Mouse (Mus musculus) lung, postnatal 4 days (tissue): Measurements from ENCODE around the gene Olfr1195.
"Not testable (repeated sequence)": the region's sequence is repeated elsewhere in the genome, so short reads cannot be mapped to it uniquely, and the experiment has no call there.

Experiments
- DNase-seq, 2 experiments: peaks; one replicate each; pipeline ENCODE4 v3.0.0; 2021

Gene Olfr1195

DNA sequence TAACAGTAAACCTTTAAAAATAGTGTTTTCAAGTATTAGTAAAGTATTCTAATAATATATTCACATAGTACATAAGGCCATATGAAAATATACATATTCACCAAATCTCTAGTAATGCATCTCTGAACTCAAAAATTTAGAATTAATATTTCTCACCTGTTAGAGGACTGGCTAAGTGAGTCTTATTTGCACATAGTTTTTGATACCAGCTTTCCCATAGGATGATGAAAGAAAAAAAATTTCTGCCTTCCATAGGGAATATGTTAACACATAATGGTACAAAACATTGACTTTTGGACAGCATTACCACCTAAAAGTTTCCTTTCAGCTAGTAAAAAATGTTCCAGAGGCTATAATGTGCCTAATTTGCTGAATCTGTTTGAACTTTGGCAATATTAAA is at the start of gene Olfr1195:
Gene Olfr1195 (minus strand): TSS at position 101 of the 400 bp plus-strand sequence.
- no peak for DNase-seq

DNA sequence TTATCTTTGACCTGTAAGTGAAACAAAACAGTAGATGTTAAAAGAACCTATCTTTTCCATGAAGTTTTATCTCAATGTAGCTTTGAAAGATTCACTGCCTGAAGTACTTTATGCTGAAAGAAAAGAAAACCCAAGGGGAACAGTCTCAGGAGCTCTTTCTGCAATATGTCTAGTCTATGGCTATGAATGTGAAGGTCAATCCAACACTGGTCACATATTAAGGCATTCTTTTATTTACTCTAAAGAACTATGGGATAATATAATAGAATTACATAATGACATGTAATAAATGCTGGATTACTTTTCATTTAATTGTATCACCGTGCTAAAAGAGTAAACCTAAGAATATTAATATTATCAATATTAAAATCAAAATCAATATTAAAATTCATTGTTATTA is 43.3 kb upstream of the Olfr1195 start, which contains the start of gene Olfr1197:
Gene Olfr1197 (minus strand): TSS at position 101 of the 400 bp plus-strand sequence.
- DNase-seq: no peak

GRCm38 (mm10) chr2:88704497-88704896 is 15.5 kb upstream of the Olfr1195 start, which contains the start of gene Olfr1196:
Olfr1196 (minus strand) TSS chr2:88704597.
- no peak for DNase-seq

DNA sequence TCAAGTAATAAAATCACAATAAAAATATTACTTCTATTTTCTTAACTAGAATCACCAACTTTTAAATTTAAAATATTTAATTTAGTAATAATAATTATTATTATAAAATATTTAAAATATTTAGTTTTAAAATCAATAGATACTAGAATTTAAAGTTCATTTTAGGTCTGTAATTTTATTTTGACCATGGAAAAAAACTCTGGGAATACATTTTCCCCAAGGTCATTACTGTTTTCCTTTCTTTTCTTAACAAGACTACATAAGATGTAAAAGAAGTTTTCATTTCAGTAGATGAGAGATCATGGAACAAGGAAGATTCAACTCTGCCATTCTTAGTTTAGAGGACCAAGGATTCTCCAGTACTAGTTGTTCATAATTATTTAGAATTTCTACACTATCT is 13.7 kb downstream of the Olfr1195 start, which contains the start of gene Olfr1193:
Gene Olfr1193 (plus strand): TSS at position 301 of the 400 bp plus-strand sequence.
- DNase-seq: not testable (repeated sequence)

DNA sequence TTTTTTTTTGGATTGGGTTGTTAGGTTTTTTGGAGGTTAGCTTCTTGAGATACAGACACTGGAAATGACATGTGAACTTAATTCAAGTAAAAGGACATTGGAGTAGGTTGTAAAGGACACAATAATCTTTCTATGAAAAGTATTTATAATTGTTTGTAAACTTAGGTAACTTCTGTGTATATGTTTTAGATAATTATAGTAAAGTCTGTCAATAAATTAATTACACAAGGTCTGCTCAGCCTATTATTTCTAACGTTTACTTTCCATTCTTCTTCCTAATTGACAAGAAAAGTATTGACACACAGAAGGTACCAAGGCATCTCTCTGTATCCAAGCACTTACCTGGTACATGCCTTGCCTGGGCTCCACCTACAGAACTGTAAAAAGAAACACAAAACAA is 40.8 kb downstream of the Olfr1195 start, which contains the start of gene Olfr1192-ps1:
Gene Olfr1192-ps1 (plus strand): TSS at position 301 of the 400 bp plus-strand sequence.
- no peak for DNase-seq

DNA sequence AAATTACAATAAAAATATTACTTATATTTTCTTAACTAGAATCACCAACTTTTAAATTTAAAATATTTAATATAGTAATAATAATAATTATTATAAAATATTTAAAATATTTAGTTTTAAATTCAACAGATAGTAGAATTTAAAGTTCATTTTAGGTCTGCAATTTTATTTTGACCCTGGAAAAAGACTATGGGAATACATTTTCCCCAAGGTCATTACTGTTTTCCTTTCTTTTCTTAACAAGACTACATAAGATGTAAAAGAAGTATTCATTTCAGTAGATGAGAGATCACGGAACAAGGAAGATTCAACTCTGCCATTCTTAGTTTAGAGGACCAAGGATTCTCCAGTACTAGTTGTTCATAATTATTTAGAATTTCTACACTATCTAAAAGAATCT is 48.7 kb downstream of the Olfr1195 start, which contains the start of gene Olfr1191-ps1:
Gene Olfr1191-ps1 (plus strand): TSS at position 301 of the 400 bp plus-strand sequence.
- not testable (repeated sequence) for DNase-seq
